Mouse (Mus musculus): Measurements from ENCODE around the gene Arid3c. TPM values are rescaled to one million over a fixed set of nuclear protein-coding genes. Genes with fewer than 3 reads are reported as not detected.
"Not testable (repeated sequence)": the region's sequence is repeated elsewhere in the genome, so short reads cannot be mapped to it uniquely, and the experiment has no call there.

Arid3c gene
- total and polyA plus RNA-seq, 3 experiments: not detected

GRCm38 (mm10) chr4:41688562-41688961 is 42.4 kb downstream of the Arid3c start:
- H3K9me3 ChIP-seq (replicated peaks; ENCODE audit: low read length); H3K4me1 ChIP-seq (ENCODE audit: control insufficient read depth in 1 of 2, insufficient read depth in 2 of 2); H3K4me3 ChIP-seq (replicated peaks in 1 of 3; ENCODE audit: low read depth in 2 of 3, low read length in 2 of 3, poor library complexity in 1 of 3); H3K9ac ChIP-seq (ENCODE audit: insufficient read depth, low read depth); H3K79me2 ChIP-seq (replicated peaks; ENCODE audit: control insufficient read depth, extremely low read depth, insufficient read depth, poor library complexity, severe bottlenecking); H3K27ac ChIP-seq (ENCODE audit: insufficient read depth, low read depth); H3K36me3 ChIP-seq (replicated peaks in 1 of 2; ENCODE audit: control insufficient read depth in 1 of 2, insufficient read depth in 1 of 2, low read length in 1 of 2); H3K27me3 ChIP-seq (replicated peaks); DNase-seq (ENCODE audit: extremely low read depth); in situ Hi-C loops (cut with MboI; ENCODE audit: low pct_ligation_motif_present, low pct_unique_long_range_greater_than_20kb, low sequenced_read_pairs); dilution Hi-C loops (cut with MboI; ENCODE audit: extremely low pct_ligation_motif_present, extremely low pct_unique_long_range_greater_than_20kb, low sequenced_read_pairs); H3K4me2 ChIP-seq (ENCODE audit: insufficient read depth, low read depth, poor library complexity, severe bottlenecking): not testable (repeated sequence)

- H3K9me3 ChIP-seq (replicated peaks; ENCODE audit: low read length); in situ Hi-C loops (cut with MboI; ENCODE audit: low pct_ligation_motif_present, low pct_unique_long_range_greater_than_20kb, low sequenced_read_pairs); H3K4me3 ChIP-seq (replicated peaks in 1 of 3; ENCODE audit: low read depth in 2 of 3, low read length in 2 of 3, poor library complexity in 1 of 3); H3K4me2 ChIP-seq (ENCODE audit: insufficient read depth, low read depth, poor library complexity, severe bottlenecking); H3K36me3 ChIP-seq (replicated peaks in 1 of 2; ENCODE audit: control insufficient read depth in 1 of 2, insufficient read depth in 1 of 2, low read length in 1 of 2); H3K27ac ChIP-seq (ENCODE audit: insufficient read depth, low read depth); H3K9ac ChIP-seq (ENCODE audit: insufficient read depth, low read depth); DNase-seq (ENCODE audit: extremely low read depth); H3K4me1 ChIP-seq (ENCODE audit: control insufficient read depth in 1 of 2, insufficient read depth in 2 of 2); dilution Hi-C loops (cut with MboI; ENCODE audit: extremely low pct_ligation_motif_present, extremely low pct_unique_long_range_greater_than_20kb, low sequenced_read_pairs); H3K79me2 ChIP-seq (replicated peaks; ENCODE audit: control insufficient read depth, extremely low read depth, insufficient read depth, poor library complexity, severe bottlenecking): not testable (repeated sequence)
- peaks cover 17% of the 10 kb centered on the region for H3K27me3 ChIP-seq (replicated peaks)
Observed at GRCm38 (mm10) chr4:41685882-41686492, 45.0 kb downstream of the Arid3c start.

GRCm38 (mm10) chr4:41684931-41685453 is 46.0 kb downstream of the Arid3c start:
- in situ Hi-C loops (cut with MboI; ENCODE audit: low pct_ligation_motif_present, low pct_unique_long_range_greater_than_20kb, low sequenced_read_pairs); H3K4me3 ChIP-seq (replicated peaks in 1 of 3; ENCODE audit: low read depth in 2 of 3, low read length in 2 of 3, poor library complexity in 1 of 3); H3K4me1 ChIP-seq (ENCODE audit: control insufficient read depth in 1 of 2, insufficient read depth in 2 of 2); H3K27ac ChIP-seq (ENCODE audit: insufficient read depth, low read depth); DNase-seq (ENCODE audit: extremely low read depth); H3K9me3 ChIP-seq (replicated peaks; ENCODE audit: low read length); dilution Hi-C loops (cut with MboI; ENCODE audit: extremely low pct_ligation_motif_present, extremely low pct_unique_long_range_greater_than_20kb, low sequenced_read_pairs); H3K9ac ChIP-seq (ENCODE audit: insufficient read depth, low read depth); H3K79me2 ChIP-seq (replicated peaks; ENCODE audit: control insufficient read depth, extremely low read depth, insufficient read depth, poor library complexity, severe bottlenecking); H3K36me3 ChIP-seq (replicated peaks in 1 of 2; ENCODE audit: control insufficient read depth in 1 of 2, insufficient read depth in 1 of 2, low read length in 1 of 2); H3K4me2 ChIP-seq (ENCODE audit: insufficient read depth, low read depth, poor library complexity, severe bottlenecking): not testable (repeated sequence)
- peaks cover 26% of the 10 kb centered on the region for H3K27me3 ChIP-seq (replicated peaks)

- H3K36me3 ChIP-seq (replicated peaks in 1 of 2; ENCODE audit: control insufficient read depth in 1 of 2, insufficient read depth in 1 of 2, low read length in 1 of 2); H3K27ac ChIP-seq (ENCODE audit: insufficient read depth, low read depth); DNase-seq (ENCODE audit: extremely low read depth); H3K4me3 ChIP-seq (replicated peaks in 1 of 3; ENCODE audit: low read depth in 2 of 3, low read length in 2 of 3, poor library complexity in 1 of 3); H3K4me1 ChIP-seq (ENCODE audit: control insufficient read depth in 1 of 2, insufficient read depth in 2 of 2); H3K9me3 ChIP-seq (replicated peaks; ENCODE audit: low read length); in situ Hi-C loops (cut with MboI; ENCODE audit: low pct_ligation_motif_present, low pct_unique_long_range_greater_than_20kb, low sequenced_read_pairs); H3K9ac ChIP-seq (ENCODE audit: insufficient read depth, low read depth); H3K4me2 ChIP-seq (ENCODE audit: insufficient read depth, low read depth, poor library complexity, severe bottlenecking); dilution Hi-C loops (cut with MboI; ENCODE audit: extremely low pct_ligation_motif_present, extremely low pct_unique_long_range_greater_than_20kb, low sequenced_read_pairs); H3K79me2 ChIP-seq (replicated peaks; ENCODE audit: control insufficient read depth, extremely low read depth, insufficient read depth, poor library complexity, severe bottlenecking): not testable (repeated sequence)
- peaks cover 32% of the 10 kb centered on the region for H3K27me3 ChIP-seq (replicated peaks)
Observed at GRCm38 (mm10) chr4:41684131-41684930, 46.6 kb downstream of the Arid3c start.

- DNase-seq (ENCODE audit: extremely low read depth); H3K9ac ChIP-seq (ENCODE audit: insufficient read depth, low read depth); H3K36me3 ChIP-seq (replicated peaks in 1 of 2; ENCODE audit: control insufficient read depth in 1 of 2, insufficient read depth in 1 of 2, low read length in 1 of 2); H3K4me2 ChIP-seq (ENCODE audit: insufficient read depth, low read depth, poor library complexity, severe bottlenecking); H3K79me2 ChIP-seq (replicated peaks; ENCODE audit: control insufficient read depth, extremely low read depth, insufficient read depth, poor library complexity, severe bottlenecking); H3K4me1 ChIP-seq (ENCODE audit: control insufficient read depth in 1 of 2, insufficient read depth in 2 of 2); H3K27ac ChIP-seq (ENCODE audit: insufficient read depth, low read depth); in situ Hi-C loops (cut with MboI; ENCODE audit: low pct_ligation_motif_present, low pct_unique_long_range_greater_than_20kb, low sequenced_read_pairs); H3K9me3 ChIP-seq (replicated peaks; ENCODE audit: low read length); dilution Hi-C loops (cut with MboI; ENCODE audit: extremely low pct_ligation_motif_present, extremely low pct_unique_long_range_greater_than_20kb, low sequenced_read_pairs); H3K4me3 ChIP-seq (replicated peaks in 1 of 3; ENCODE audit: low read depth in 2 of 3, low read length in 2 of 3, poor library complexity in 1 of 3): not testable (repeated sequence)
- peaks cover 42% of the 10 kb centered on the region for H3K27me3 ChIP-seq (replicated peaks)
Observed at GRCm38 (mm10) chr4:41683303-41683702, 47.6 kb downstream of the Arid3c start.

Measured in CH12.LX (cell line).